Mouse (Mus musculus) CD4-positive, CD25-positive, alpha-beta regulatory T cell, adult 9 weeks (primary cell): ENCODE results near the gene Cdk2. TPM values are rescaled to one million over a fixed set of nuclear protein-coding genes. Genes with fewer than 3 reads are reported as not detected.

ENCODE experiments used
- polyA plus RNA-seq: library from polyadenylated mRNA; unstranded; fragments of 100-300 nt; shearing (Covaris generic); gene quantifications from one replicate; pipeline ENCODE4 v1.2.1, GENCODE M21; 2017

The Cdk2 gene
- 42.1 TPM for polyA plus RNA-seq

GRCm38 (mm10) chr10:128704491-128705316, at the start of gene Cdk2:
Gene Cdk2 (minus strand): TSS chr10:128705031.

GRCm38 (mm10) chr10:128747646-128748251, 42.9 kb upstream of the Cdk2 start, which contains the start of gene Pym1:
Gene Pym1 (plus strand): TSS chr10:128747889.

GRCm38 (mm10) chr10:128744680-128745601, 40.1 kb upstream of the Cdk2 start, which contains the start of gene Dgka:
Gene Dgka (minus strand): TSS chr10:128744855.

GRCm38 (mm10) chr10:128703895-128704294, 936 bp downstream of the Cdk2 start, which contains the start of gene Pmel:
Gene Pmel (plus strand): TSS chr10:128704195.

GRCm38 (mm10) chr10:128695992-128696807, 8.6 kb downstream of the Cdk2 start, which contains the start of gene Rab5b:
Gene Rab5b (minus strand): TSS chr10:128696264.

GRCm38 (mm10) chr10:128673763-128674468, 30.9 kb downstream of the Cdk2 start, which contains the start of gene Suox:
Gene Suox (minus strand): TSS chr10:128674073.

Other genes starting within 250 kb of the Cdk2 start
- gene Smarcc2, start 245.8 kb downstream of the Cdk2 start, polyA plus RNA-seq: 134 TPM
- gene Myl6, start 210.9 kb downstream of the Cdk2 start, polyA plus RNA-seq: 1,630 TPM
- 4.7 TPM for gene Myl6b, start 206.3 kb downstream of the Cdk2 start, polyA plus RNA-seq
- gene Esyt1, start 179.2 kb downstream of the Cdk2 start, polyA plus RNA-seq: 115 TPM
- gene Zc3h10, start 157.3 kb downstream of the Cdk2 start, polyA plus RNA-seq: 34.2 TPM
- 3,447 TPM for gene Rpl41, start 155.7 kb downstream of the Cdk2 start, polyA plus RNA-seq
- 43.8 TPM for gene Pa2g4, start 139.0 kb downstream of the Cdk2 start, polyA plus RNA-seq
- 12.0 TPM for gene Erbb3, start 115.4 kb downstream of the Cdk2 start, polyA plus RNA-seq
- gene Rps26, start 78.3 kb downstream of the Cdk2 start, polyA plus RNA-seq: 866 TPM
- 123 TPM for gene Ikzf4, start 59.0 kb downstream of the Cdk2 start, polyA plus RNA-seq
- 50.8 TPM for gene Suox, start 31.0 kb downstream of the Cdk2 start, polyA plus RNA-seq
- 55.3 TPM for gene Rab5b, start 8.8 kb downstream of the Cdk2 start, polyA plus RNA-seq
- 7.0 TPM for gene Pmel, start 836 bp downstream of the Cdk2 start, polyA plus RNA-seq
- 777 TPM for gene Dgka, start 39.8 kb upstream of the Cdk2 start, polyA plus RNA-seq
- 41.7 TPM for gene Pym1, start 42.9 kb upstream of the Cdk2 start, polyA plus RNA-seq
- gene Mmp19, start 85.9 kb upstream of the Cdk2 start, polyA plus RNA-seq: 0.12 TPM
- 132 TPM for gene Dnajc14, start 99.0 kb upstream of the Cdk2 start, polyA plus RNA-seq
- 6.7 TPM for gene Tmem198b, start 99.3 kb upstream of the Cdk2 start, polyA plus RNA-seq
- gene Sarnp, start 112.3 kb upstream of the Cdk2 start, polyA plus RNA-seq: 152 TPM
- 77.1 TPM for gene Ormdl2, start 116.6 kb upstream of the Cdk2 start, polyA plus RNA-seq
- gene Gdf11, start 186.7 kb upstream of the Cdk2 start, polyA plus RNA-seq: 1.4 TPM
- 0.51 TPM for gene Cd63, start 196.0 kb upstream of the Cdk2 start, polyA plus RNA-seq
- 17.8 TPM for gene Rdh5, start 217.9 kb upstream of the Cdk2 start, polyA plus RNA-seq
- 198 TPM for gene Bloc1s1, start 219.0 kb upstream of the Cdk2 start, polyA plus RNA-seq
- 8.2 TPM for gene Itga7, start 228.8 kb upstream of the Cdk2 start, polyA plus RNA-seq